Mouse (Mus musculus): ENCODE data around the gene Cacna1d. TPM values are rescaled to one million over a fixed set of nuclear protein-coding genes. Genes with fewer than 3 reads are reported as not detected.

Gene Cacna1d
- polyA plus RNA-seq, 1 experiment from 2014 or later: 7.2 TPM

GRCm38 (mm10) chr14:30120023-30120422 is 371.2 kb downstream of the Cacna1d start:
- Histone ChIP-seq H3K27ac (ENCODE audit: low read depth) (no peak overlapping the region), H3K9me3 (ENCODE audit: control insufficient read depth, low read length) (no peaks in the 10 kb centered on the region), H3K36me3 (ENCODE audit: control insufficient read depth, insufficient read depth, low read length) (peaks cover 13% of the 10 kb centered on the region; the same call in 1 of the 2 replicates), H3K4me2 (ENCODE audit: low read length) (no peak overlapping the region), H3K4me3 (ENCODE audit: low read depth, low read length) (no peak overlapping the region), H3K9ac (ENCODE audit: low read length) (no peak overlapping the region), H3K27me3 (replicated peaks; ENCODE audit: control insufficient read depth, insufficient read depth, low read length) (no peaks in the 10 kb centered on the region), H3K4me1 (replicated peaks; ENCODE audit: control insufficient read depth, insufficient read depth, low read length) (no peaks in the 10 kb centered on the region)
- WGBS: 50% methylated on average over 5 of the region's 5 CpGs
- ATAC-seq (replicated peaks; ENCODE audit: low FRiP score, low TSS enrichment, low read depth): no peak
- DNase-seq (ENCODE audit: low spot score): no peak

GRCm38 (mm10) chr14:30113392-30114108 is 377.7 kb downstream of the Cacna1d start:
- H3K4me1 ChIP-seq (replicated peaks; ENCODE audit: control insufficient read depth, insufficient read depth, low read length): no peaks in the 10 kb centered on the region
- no peaks in the 10 kb centered on the region for H3K27me3 ChIP-seq (replicated peaks; ENCODE audit: control insufficient read depth, insufficient read depth, low read length)
- no peaks in the 10 kb centered on the region for H3K9me3 ChIP-seq (ENCODE audit: control insufficient read depth, low read length)
- H3K27ac ChIP-seq (ENCODE audit: low read depth): no peak overlapping the region
- H3K4me2 ChIP-seq (ENCODE audit: low read length): no peak overlapping the region
- H3K36me3 ChIP-seq (ENCODE audit: control insufficient read depth, insufficient read depth, low read length): 0 out of 2 replicates have a peak, but pooled peaks cover 3% of the 10 kb centered on the region
- no peak overlapping the region for H3K9ac ChIP-seq (ENCODE audit: low read length)
- 43% methylated on average over 9 of the region's 9 CpGs for WGBS
- DNase-seq (ENCODE audit: low spot score): no peak
- no peak for ATAC-seq (replicated peaks; ENCODE audit: low FRiP score, low TSS enrichment, low read depth)
- H3K4me3 ChIP-seq (ENCODE audit: low read depth, low read length): no peak overlapping the region

DNA sequence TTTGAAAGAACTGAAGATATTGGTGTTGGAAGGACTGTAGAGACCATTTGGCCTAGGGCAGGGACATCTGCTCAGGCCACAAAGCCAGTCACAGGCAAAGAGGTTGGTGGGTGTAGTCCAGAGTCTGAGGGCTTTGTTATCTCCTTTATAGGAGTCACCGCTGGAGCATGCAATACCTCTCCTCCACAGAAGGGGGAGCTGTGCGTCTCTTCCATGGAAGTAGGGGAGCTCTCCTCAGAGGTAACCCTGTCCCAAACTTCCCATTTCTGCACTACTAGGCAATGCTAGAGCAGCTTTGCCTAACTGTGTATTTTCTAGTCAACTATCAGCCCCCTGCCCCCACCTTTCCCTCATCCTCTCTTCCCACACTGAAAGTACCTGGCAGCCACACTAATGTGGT is 382.2 kb downstream of the Cacna1d start:
- H3K9ac ChIP-seq (ENCODE audit: low read length): no peak overlapping the region
- DNase-seq (ENCODE audit: low spot score) (no peak), ATAC-seq (replicated peaks; ENCODE audit: low FRiP score, low TSS enrichment, low read depth) (no peak)
- H3K36me3 ChIP-seq (ENCODE audit: control insufficient read depth, insufficient read depth, low read length): no peaks in the 10 kb centered on the region
- no peak overlapping the region for H3K4me3 ChIP-seq (ENCODE audit: low read depth, low read length)
- peaks cover 5% of the 10 kb centered on the region; the same call in 1 of the 2 replicates for H3K4me1 ChIP-seq (replicated peaks; ENCODE audit: control insufficient read depth, insufficient read depth, low read length)
- 70% methylated on average over 2 of the region's 2 CpGs for WGBS
- no peaks in the 10 kb centered on the region for H3K27me3 ChIP-seq (replicated peaks; ENCODE audit: control insufficient read depth, insufficient read depth, low read length)
- no peak overlapping the region for H3K4me2 ChIP-seq (ENCODE audit: low read length)
- no peak overlapping the region for H3K27ac ChIP-seq (ENCODE audit: low read depth)
- no peaks in the 10 kb centered on the region for H3K9me3 ChIP-seq (ENCODE audit: control insufficient read depth, low read length)

DNA sequence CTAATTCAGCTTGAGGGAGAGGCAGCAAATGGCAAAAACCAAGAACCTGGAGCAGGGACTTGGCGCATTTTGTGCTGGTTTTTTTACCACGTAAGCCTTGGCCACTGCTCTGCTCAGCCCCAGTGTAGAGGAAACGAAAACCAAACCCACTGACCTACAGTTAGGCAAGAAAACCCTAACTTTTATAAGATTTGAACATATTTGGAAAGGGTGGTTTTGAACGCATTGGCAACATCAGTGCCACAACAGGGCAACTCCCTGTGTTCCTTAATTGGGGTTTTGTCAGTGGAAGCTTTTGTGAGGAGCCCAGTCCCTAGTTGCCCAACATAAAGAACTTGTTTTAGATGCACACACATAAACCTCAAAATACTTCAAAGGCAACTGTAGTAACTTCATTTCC is 384.7 kb downstream of the Cacna1d start:
- Histone ChIP-seq H3K36me3 (ENCODE audit: control insufficient read depth, insufficient read depth, low read length) (no peaks in the 10 kb centered on the region; the same call in 1 of the 2 replicates), H3K27me3 (replicated peaks; ENCODE audit: control insufficient read depth, insufficient read depth, low read length) (no peaks in the 10 kb centered on the region), H3K9me3 (ENCODE audit: control insufficient read depth, low read length) (no peaks in the 10 kb centered on the region), H3K4me2 (ENCODE audit: low read length) (no peak overlapping the region), H3K27ac (ENCODE audit: low read depth) (no peak overlapping the region), H3K4me1 (replicated peaks; ENCODE audit: control insufficient read depth, insufficient read depth, low read length) (peaks cover 8% of the 10 kb centered on the region; the same call in 1 of the 2 replicates), H3K9ac (ENCODE audit: low read length) (no peak overlapping the region), H3K4me3 (ENCODE audit: low read depth, low read length) (no peak overlapping the region)
- DNase-seq (ENCODE audit: low spot score) (no peak), ATAC-seq (replicated peaks; ENCODE audit: low FRiP score, low TSS enrichment, low read depth) (no peak)
- 92% methylated on average over 4 of the region's 4 CpGs for WGBS

DNA sequence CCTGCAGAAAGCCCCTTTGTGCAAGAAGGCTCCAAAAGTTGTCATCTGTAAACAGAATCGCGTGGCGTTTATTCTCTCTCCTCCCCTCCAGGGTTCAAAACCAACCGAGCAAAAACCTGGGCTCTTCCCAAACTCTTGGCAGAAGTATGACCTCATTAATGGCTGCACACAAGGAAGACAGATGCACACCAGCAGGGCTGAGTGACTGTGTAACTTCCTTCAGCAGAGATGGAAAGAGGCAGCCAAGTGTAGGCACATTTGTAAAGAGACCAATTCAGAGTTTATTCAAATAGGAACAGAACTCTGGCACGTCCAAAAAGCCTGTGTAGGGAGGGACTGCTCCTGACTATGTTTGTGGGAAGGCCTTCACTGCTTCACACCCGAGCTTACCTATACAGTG is 385.7 kb downstream of the Cacna1d start:
- Histone ChIP-seq H3K4me1 (replicated peaks; ENCODE audit: control insufficient read depth, insufficient read depth, low read length) (peaks cover 8% of the 10 kb centered on the region; the same call in 1 of the 2 replicates), H3K9me3 (ENCODE audit: control insufficient read depth, low read length) (no peaks in the 10 kb centered on the region), H3K36me3 (ENCODE audit: control insufficient read depth, insufficient read depth, low read length) (peaks cover 4% of the 10 kb centered on the region; the same call in 1 of the 2 replicates), H3K27me3 (replicated peaks; ENCODE audit: control insufficient read depth, insufficient read depth, low read length) (no peaks in the 10 kb centered on the region), H3K27ac (ENCODE audit: low read depth) (no peak overlapping the region), H3K4me2 (ENCODE audit: low read length) (no peak overlapping the region), H3K9ac (ENCODE audit: low read length) (no peak overlapping the region), H3K4me3 (ENCODE audit: low read depth, low read length) (no peak overlapping the region)
- 69% methylated on average over 6 of the region's 6 CpGs for WGBS
- ATAC-seq (replicated peaks; ENCODE audit: low FRiP score, low TSS enrichment, low read depth) (no peak), DNase-seq (ENCODE audit: low spot score) (no peak)

GRCm38 (mm10) chr14:30103946-30104536 is 387.2 kb downstream of the Cacna1d start:
- H3K4me1 ChIP-seq (replicated peaks; ENCODE audit: control insufficient read depth, insufficient read depth, low read length): peaks cover 8% of the 10 kb centered on the region; the same call in 1 of the 2 replicates
- no peak overlapping the region for H3K4me2 ChIP-seq (ENCODE audit: low read length)
- WGBS: 45% methylated on average over 8 of the region's 8 CpGs
- H3K9me3 ChIP-seq (ENCODE audit: control insufficient read depth, low read length): no peaks in the 10 kb centered on the region
- no peak overlapping the region for H3K4me3 ChIP-seq (ENCODE audit: low read depth, low read length)
- H3K27me3 ChIP-seq (replicated peaks; ENCODE audit: control insufficient read depth, insufficient read depth, low read length): no peaks in the 10 kb centered on the region
- H3K9ac ChIP-seq (ENCODE audit: low read length): no peak overlapping the region
- no peak overlapping the region for H3K27ac ChIP-seq (ENCODE audit: low read depth)
- H3K36me3 ChIP-seq (ENCODE audit: control insufficient read depth, insufficient read depth, low read length): peaks cover 4% of the 10 kb centered on the region; the same call in 1 of the 2 replicates
- ATAC-seq (replicated peaks; ENCODE audit: low FRiP score, low TSS enrichment, low read depth) (no peak), DNase-seq (ENCODE audit: low spot score) (no peak)

- no peaks in the 10 kb centered on the region for H3K27me3 ChIP-seq (replicated peaks; ENCODE audit: control insufficient read depth, insufficient read depth, low read length)
- no peak overlapping the region for H3K4me3 ChIP-seq (ENCODE audit: low read depth, low read length)
- H3K4me2 ChIP-seq (ENCODE audit: low read length): no peak overlapping the region
- H3K36me3 ChIP-seq (ENCODE audit: control insufficient read depth, insufficient read depth, low read length): peaks cover 4% of the 10 kb centered on the region; the same call in 1 of the 2 replicates
- DNase-seq (ENCODE audit: low spot score) (no peak), ATAC-seq (replicated peaks; ENCODE audit: low FRiP score, low TSS enrichment, low read depth) (no peak)
- 50% methylated on average over 5 of the region's 5 CpGs for WGBS
- H3K27ac ChIP-seq (ENCODE audit: low read depth): no peak overlapping the region
- no peaks in the 10 kb centered on the region for H3K4me1 ChIP-seq (replicated peaks; ENCODE audit: control insufficient read depth, insufficient read depth, low read length)
- H3K9me3 ChIP-seq (ENCODE audit: control insufficient read depth, low read length): no peaks in the 10 kb centered on the region
- H3K9ac ChIP-seq (ENCODE audit: low read length): no peak overlapping the region
Measured at GRCm38 (mm10) chr14:30097239-30097638, 394.0 kb downstream of the Cacna1d start.

DNA sequence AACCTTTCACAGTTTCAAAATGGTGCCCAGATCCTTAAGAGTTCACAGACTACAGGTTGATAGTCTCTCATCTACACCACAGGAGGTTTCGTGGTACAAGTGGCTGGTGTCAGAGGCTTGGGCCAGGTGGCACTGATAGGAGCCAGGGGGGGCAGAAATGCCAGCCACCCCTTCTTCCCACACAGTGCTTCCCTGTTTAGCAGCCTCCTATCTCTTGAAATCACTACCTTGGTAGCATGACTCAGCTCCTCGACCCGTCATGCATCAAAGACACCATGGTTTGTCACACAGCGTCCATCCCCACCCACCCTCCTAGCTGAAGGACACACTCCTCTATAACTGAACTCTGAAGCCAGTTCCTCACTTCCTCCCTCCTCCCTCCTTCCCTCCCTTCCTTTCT is 398.8 kb downstream of the Cacna1d start:
- DNase-seq (ENCODE audit: low spot score) (no peak), ATAC-seq (replicated peaks; ENCODE audit: low FRiP score, low TSS enrichment, low read depth) (no peak)
- no peaks in the 10 kb centered on the region for H3K4me1 ChIP-seq (replicated peaks; ENCODE audit: control insufficient read depth, insufficient read depth, low read length)
- 68% methylated on average over 4 of the region's 4 CpGs for WGBS
- H3K4me3 ChIP-seq (ENCODE audit: low read depth, low read length): no peak overlapping the region
- no peaks in the 10 kb centered on the region for H3K36me3 ChIP-seq (ENCODE audit: control insufficient read depth, insufficient read depth, low read length)
- H3K9me3 ChIP-seq (ENCODE audit: control insufficient read depth, low read length): no peaks in the 10 kb centered on the region
- H3K9ac ChIP-seq (ENCODE audit: low read length): no peak overlapping the region
- H3K27ac ChIP-seq (ENCODE audit: low read depth): no peak overlapping the region
- no peaks in the 10 kb centered on the region for H3K27me3 ChIP-seq (replicated peaks; ENCODE audit: control insufficient read depth, insufficient read depth, low read length)
- no peak overlapping the region for H3K4me2 ChIP-seq (ENCODE audit: low read length)

DNA sequence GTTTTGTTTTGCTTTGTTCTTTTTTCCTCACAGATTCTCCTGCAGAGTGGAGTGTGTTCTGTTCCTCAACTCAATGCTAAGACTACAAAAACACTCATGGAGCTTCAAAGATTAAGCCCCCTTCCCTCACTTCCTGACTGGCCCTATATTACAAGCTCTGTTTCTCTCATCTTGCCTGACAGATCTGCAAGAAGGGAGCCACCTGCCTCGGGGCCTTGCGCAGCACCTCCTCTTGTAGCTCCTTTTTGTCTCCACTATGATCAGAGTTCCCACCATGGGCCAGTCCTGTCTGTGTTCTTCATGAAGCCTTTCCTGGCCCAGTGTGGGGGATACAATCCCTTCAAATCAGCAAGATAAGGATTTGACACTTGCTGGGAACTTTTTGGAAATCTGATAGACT is 399.2 kb downstream of the Cacna1d start:
- H3K27me3 ChIP-seq (replicated peaks; ENCODE audit: control insufficient read depth, insufficient read depth, low read length): no peaks in the 10 kb centered on the region

More for the DNA sequence above, 399.2 kb downstream of the Cacna1d start:
- H3K4me2 ChIP-seq (ENCODE audit: low read length): no peak overlapping the region
- DNase-seq (ENCODE audit: low spot score): no peak
- H3K4me1 ChIP-seq (replicated peaks; ENCODE audit: control insufficient read depth, insufficient read depth, low read length): no peaks in the 10 kb centered on the region
- no peak overlapping the region for H3K4me3 ChIP-seq (ENCODE audit: low read depth, low read length)
- no peaks in the 10 kb centered on the region for H3K36me3 ChIP-seq (ENCODE audit: control insufficient read depth, insufficient read depth, low read length)
- H3K9ac ChIP-seq (ENCODE audit: low read length): no peak overlapping the region
- WGBS: 53% methylated on average over 2 of the region's 2 CpGs
- H3K9me3 ChIP-seq (ENCODE audit: control insufficient read depth, low read length): no peaks in the 10 kb centered on the region
- no peak overlapping the region for H3K27ac ChIP-seq (ENCODE audit: low read depth)
- ATAC-seq (replicated peaks; ENCODE audit: low FRiP score, low TSS enrichment, low read depth): no peak
